Mouse (Mus musculus) megakaryocyte, adult 5-6 weeks (primary cell): Measurements from ENCODE around the gene Slc1a2. TPM values are rescaled to one million over a fixed set of nuclear protein-coding genes. Genes with fewer than 3 reads are reported as not detected.

Experiments
- ATAC-seq: 2 replicates; pipeline ENCODE4 v1.8.0; 2016; ENCODE audit warnings: mild to moderate bottlenecking, inconsistent platforms; ENCODE audit not compliant: poor library complexity, severe bottlenecking
- total RNA-seq, 2 experiments: library from RNA; stranded (forward) in 1 of 2; stranded (reverse) in 1 of 2; fragments of 153-499, 151-499 nt in 1 of 2; fragments of 221-1000, 200-1000 nt in 1 of 2; gene quantifications; 2 replicates each; pipeline versions ENCODE4 v1.2.3 to v1.2.4; 2015 to 2017

The Slc1a2 gene
- total RNA-seq (2015) (not detected in 2 replicates), total RNA-seq (2017) (0.04 TPM in 1 of 2 replicates, not detected in the other)

DNA sequence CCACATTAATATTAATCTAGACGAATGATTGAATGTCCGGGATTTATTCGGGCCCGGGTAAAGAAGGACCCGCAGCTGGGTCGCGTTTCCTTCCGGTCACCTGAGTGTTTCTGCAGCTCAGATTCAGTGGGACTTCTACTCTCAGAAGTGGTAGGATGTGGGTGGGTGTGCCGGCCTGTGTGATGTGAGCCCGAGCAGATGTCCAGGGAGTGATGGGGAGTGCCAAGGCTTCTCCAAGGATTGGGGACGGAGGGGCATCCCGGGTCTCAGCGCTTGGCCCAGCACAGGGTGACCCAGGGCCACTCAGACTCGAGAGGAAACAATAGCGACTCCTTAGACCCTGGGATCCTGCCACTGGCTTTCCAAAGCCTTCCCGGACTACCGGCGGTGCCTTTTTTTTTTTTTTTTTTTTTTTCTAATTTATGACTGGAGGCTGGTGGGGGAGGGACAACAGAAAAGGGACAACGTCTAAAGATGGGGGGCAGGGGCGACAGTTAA lies at the start of gene Slc1a2:
Gene Slc1a2 (plus strand): TSS at position 497 of the 498 bp plus-strand sequence.
- ATAC-seq = no peak

DNA sequence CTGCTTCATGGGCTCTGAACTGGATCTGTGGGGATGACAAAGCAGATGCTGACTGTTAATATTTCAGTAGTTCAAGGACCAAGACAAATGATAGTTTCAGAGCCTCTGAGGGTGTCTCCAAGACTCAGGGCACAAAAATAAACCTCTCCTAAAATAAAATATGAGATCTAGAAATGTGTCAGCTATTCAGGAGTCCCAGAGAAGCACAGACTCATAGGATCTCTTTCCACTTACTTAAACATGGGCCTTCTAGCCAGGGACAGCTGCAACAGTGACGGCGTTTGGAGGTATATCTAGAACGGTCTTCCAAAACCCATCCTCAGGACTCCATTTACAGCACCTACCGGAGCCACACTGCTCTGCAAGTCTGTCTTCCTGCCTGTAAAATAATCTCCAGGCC lies 48.0 kb upstream of the Slc1a2 start:
- no peak for ATAC-seq

DNA sequence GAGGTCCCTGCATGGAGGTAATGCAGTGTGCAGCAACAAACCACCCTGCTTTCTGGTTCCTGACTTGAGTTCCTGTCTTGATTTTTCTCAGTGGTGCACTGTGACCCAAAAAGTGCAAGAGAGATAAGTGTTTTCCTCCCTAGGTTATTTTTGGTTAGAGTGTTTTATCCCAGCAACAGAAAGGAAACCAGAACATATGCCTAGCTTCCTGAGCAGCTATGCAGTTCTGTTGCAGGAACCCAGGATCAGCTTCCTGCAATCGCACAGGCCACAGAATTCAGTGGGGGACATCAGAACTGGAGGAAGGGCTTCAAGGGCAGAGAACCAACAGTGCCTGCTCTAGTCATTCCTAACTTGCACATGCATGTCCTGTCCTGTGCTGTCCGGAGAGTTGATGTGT lies 41.8 kb upstream of the Slc1a2 start:
- no peak for ATAC-seq

GRCm38 (mm10) chr2:102620744-102621429 lies 37.6 kb upstream of the Slc1a2 start:
- ATAC-seq = no peak

- no peak for ATAC-seq
These were observed 36.3 kb upstream of the Slc1a2 start for GRCm38 (mm10) chr2:102622176-102622575.

DNA sequence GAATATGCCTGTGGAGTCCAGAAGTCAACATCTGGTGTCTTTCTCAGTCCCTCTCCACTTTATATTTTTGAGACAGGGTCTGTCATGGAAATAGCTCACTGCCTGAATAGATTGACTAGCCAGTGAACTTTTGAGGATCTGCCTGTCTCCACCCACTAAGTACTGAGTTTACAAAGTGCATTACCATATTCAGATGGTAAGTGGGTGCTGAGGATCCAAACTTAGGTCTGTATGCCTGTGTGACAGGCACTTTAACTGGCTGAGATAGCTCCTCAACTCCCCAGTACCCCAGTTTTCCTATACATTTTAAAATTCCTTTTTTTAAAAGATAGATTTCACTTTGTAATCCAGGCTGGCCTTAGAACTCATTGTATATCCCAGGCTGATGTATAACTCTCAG lies 35.5 kb upstream of the Slc1a2 start:
- ATAC-seq = no peak

GRCm38 (mm10) chr2:102624538-102624937 lies 33.9 kb upstream of the Slc1a2 start:
- no peak for ATAC-seq

- ATAC-seq = no peak
These were observed 26.1 kb upstream of the Slc1a2 start for GRCm38 (mm10) chr2:102632361-102632760.

GRCm38 (mm10) chr2:102634010-102634409 lies 24.4 kb upstream of the Slc1a2 start:
- ATAC-seq = no peak

GRCm38 (mm10) chr2:102635523-102636060 lies 22.9 kb upstream of the Slc1a2 start:
- ATAC-seq = no peak

- ATAC-seq = no peak
These were observed 22.3 kb upstream of the Slc1a2 start for GRCm38 (mm10) chr2:102636116-102636600.

DNA sequence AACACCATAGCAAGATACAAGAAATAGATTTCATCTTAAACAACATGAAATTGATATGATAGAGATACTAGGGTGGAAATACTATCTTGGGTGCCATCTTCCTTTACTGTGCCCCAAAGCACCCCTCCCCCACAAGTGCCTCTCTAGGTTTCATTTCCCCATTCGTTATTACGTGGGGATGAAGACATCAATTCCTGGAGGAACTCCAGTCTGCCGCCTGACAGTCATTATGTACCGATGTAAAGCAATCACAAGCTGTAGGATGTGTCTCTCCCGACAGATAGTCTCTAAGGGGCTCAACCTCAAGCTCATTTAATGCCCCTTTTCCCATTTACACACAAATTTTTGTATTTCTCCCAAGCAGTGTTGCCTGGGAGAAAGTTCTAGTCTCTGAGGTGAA lies 20.3 kb upstream of the Slc1a2 start:
- ATAC-seq = peak; percentile 92

DNA sequence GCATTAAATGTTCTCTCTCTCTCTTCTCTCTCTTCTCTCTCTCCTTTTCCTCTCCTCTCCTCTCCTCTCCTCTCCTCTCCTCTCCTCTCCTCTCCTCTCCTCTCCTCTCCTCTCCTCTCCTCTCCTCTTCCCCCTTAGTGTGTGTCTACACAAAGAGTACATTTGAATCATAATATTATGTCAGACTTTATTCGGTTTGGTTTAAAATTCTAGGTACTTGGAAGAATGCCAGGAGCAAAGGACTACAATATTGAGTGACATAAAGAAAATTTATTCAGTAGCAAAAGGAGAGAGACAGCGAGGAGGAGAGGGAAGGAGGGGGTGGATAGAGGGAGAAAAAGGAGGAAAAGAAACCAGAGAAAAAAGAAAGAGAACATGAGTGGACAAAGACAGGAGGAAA lies 19.8 kb upstream of the Slc1a2 start:
- no peak for ATAC-seq

DNA sequence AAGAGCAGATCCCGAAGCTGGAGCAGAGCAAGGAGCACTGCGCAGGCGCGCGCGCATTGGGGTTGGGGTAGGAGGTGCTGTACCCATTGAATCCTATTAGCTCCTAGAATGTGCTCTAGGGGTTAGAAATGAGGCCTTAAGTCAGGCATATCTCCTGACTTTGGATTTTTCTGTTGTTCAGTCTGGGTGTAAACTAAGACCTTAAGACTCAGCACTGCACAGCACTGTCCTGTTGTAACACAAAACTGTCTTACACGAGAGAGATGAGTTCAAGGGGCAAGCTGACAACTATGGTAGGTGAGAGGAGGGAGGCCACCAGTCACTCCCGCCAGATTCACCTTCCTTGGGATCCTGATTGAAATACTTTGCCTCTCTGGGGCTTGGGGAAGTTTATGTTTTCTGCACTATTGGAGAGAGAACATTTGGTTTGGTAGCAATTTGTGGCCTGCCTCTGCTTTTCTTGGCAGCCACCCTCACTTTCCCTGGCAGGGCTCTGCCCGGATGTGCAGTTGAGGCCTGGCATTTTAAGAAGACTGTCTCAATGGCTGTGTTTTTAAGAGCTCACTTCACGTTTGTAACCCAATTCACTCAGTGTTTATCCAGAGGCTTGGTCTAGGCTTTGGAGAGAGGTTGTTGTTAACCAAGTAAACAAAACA lies 9.5 kb upstream of the Slc1a2 start:
- no peak for ATAC-seq

DNA sequence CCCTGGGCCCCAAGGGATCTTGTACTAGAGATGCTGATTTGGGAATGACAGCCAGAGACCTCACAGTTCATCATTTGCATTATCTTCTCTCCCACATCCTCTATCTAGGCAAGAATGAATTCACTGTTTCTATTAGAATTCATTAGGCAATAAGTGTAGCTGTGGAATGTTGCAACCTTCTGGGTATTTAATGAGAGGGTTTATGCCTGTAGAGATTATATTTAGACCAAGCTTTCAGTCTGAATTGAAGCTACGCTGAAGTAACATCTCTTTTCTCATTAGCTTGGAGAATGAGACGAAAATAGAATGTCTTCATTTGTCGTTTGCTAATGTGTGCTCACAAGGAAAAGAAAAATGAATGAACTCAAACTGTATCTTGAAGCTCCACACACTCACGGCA lies 8.1 kb upstream of the Slc1a2 start:
- no peak for ATAC-seq

GRCm38 (mm10) chr2:102655966-102656725 lies 2.3 kb upstream of the Slc1a2 start:
- ATAC-seq = no peak

DNA sequence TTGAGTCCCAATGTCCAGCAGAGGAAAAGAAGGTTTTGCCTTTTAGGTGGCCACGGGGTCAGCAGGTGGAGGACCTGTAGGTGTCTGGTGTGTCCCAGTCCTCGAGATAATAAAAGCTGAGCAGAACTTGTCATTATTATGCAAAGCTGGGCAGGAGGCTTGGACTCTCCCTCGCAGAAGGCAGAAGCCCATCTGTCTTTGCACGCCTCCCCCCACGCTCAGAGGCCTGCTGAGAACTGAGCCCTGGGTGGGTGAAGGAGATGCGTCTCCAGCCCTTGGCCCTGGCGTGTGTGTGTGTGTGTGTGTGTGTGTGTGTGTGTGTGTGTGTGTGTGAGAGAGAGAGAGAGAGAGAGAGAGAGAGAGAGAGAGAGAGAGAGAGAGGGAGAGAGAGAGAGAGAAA lies 733 bp upstream of the Slc1a2 start:
- no peak for ATAC-seq

DNA sequence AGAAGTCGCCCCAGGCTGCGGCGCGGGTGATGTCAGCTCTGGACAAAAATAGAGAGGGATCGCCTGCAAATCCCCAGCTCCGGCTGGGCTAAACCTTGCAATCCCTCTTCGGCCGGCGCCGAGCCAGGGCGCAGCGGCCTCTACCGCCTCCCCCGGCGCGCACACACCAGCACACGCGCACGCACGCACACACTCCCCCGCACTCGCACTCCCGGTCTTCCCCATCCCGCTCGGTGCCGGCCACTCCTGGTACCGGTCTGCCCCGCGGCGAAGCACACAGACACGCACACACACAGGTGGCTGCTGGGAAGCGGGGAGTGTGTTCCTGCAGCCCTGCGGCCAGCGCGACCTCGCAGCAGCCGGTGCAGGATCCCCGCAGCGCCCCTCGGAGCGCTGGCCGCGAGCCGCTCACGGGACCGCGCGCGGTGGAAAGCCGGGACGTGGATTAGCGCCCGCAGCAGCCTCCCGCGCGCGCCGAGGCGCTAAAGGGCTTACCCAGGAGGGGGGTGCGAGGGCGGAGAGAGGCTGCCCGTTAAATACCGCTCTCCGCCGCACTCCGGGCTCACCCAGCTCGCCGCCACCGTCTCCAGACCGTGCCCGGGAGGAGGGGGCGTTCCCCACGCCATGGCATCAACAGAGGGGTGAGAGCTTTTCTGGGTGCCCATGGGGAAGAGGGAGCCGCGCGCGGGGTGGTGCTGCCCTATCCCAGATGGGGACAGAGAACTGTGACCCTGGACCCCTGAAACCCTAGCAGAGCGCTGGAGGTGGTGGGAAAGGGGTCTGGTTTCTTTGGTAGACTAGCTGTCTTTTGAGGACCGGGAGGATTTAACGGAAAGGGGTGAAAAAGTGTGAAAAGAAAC lies 432 bp downstream of the Slc1a2 start:
- ATAC-seq = no peak

DNA sequence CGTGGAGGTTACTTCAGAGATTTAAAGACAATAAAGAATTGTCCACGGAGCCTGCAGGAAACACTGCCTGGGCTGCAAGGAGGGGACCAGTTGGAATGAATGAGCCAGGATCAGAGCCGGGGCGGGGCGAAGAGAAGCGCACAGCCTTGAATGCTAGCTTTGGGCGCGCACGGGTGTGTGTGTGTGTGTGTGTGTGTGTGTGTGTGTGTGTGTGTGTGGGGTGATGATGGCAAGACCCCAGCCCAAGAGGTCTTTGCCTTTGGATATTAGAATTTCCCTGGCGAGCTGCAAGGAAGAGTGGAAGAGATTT lies 1.0 kb downstream of the Slc1a2 start:
- no peak for ATAC-seq

DNA sequence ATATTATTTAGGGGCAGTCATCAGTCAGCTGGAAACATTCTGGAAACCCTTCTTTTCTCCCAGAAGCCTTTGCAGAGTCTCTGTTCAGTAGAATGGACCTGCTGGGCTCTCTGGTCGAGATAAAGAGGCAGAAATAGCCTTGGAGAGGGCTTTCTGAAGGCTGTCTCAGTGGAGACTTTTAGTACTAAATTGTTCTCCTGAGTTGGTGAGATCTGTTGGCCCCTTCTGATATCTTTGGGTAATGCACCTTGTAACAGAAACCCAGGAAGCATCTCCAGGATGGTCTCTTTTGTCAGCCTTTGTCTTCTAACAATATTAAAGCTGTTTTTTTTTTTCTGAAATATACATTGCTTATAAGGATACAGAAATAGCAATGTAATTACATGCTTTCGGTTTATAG lies 2.6 kb downstream of the Slc1a2 start:
- no peak for ATAC-seq
